Mouse (Mus musculus) lung, postnatal 0 days (tissue): ENCODE results near the gene Trpc4ap.

Source experiments
- CTCF ChIP-seq: IDR thresholded peaks from 2 replicates; pipeline ENCODE4 v1.5.1; 2016; ENCODE audit warnings: antibody characterized with exemption, mild to moderate bottlenecking
- EP300 ChIP-seq: IDR thresholded peaks from 2 replicates; pipeline ENCODE4 v1.6.1; 2016; ENCODE audit warnings: antibody characterized with exemption, mild to moderate bottlenecking, control low read depth

DNA sequence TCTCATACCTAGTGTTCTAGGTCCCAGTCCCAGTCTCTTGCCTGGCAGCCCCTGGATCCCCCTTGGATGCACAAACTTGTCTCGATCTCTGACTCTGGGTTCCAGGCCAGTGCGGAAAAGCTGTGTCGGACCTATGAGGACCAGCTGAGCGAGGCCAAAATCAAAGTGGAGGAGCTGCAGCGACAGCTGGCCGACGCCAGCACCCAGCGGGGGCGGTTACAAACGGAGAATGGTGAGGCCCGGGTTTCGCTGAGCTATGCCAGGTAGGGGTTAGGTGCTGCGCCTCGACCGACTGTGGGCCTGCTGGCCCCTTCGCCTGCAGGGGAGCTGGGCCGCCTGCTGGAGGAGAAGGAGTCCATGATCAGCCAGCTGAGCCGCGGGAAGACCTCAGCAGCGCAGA, 62.0 kb downstream of the Trpc4ap start:
- TF ChIP-seq CTCF: no peak
- TF ChIP-seq EP300: no peak
